Mouse (Mus musculus) kidney, adult 2 months (tissue): ENCODE data around the gene Panx3. TPM values are rescaled to one million over a fixed set of nuclear protein-coding genes. Genes with fewer than 3 reads are reported as not detected.

Source experiments
- DNase-seq: peaks from one replicate; pipeline ENCODE4 v3.0.0; 2021
- H3K27ac ChIP-seq: fragments of 200-500 bp; 2 replicates; pipeline ENCODE4 v1.5.1; 2012; ENCODE audit warnings: low read depth, low read length, control low read depth, inconsistent platforms; ENCODE audit not compliant: insufficient read depth
- H3K27me3 ChIP-seq: fragments of 200-500 bp; replicated peaks from 2 replicates; pipeline ENCODE4 v1.6.1; 2012; ENCODE audit warnings: mild to moderate bottlenecking, moderate library complexity, low read length, inconsistent platforms; ENCODE audit not compliant: control insufficient read depth, insufficient read depth
- H3K36me3 ChIP-seq: fragments of 200-500 bp; 2 replicates; pipeline ENCODE4 v1.6.1; 2012; ENCODE audit warnings: mild to moderate bottlenecking, moderate library complexity, low read length, inconsistent platforms; ENCODE audit not compliant: control insufficient read depth, insufficient read depth
- H3K4me1 ChIP-seq: fragments of 200-500 bp; 2 replicates; pipeline ENCODE4 v1.6.1; 2011; ENCODE audit warnings: low read length; ENCODE audit not compliant: control insufficient read depth, insufficient read depth
- H3K4me3 ChIP-seq: fragments of 200-500 bp; 2 replicates; pipeline ENCODE4 v1.5.1; 2011; ENCODE audit warnings: mild to moderate bottlenecking, low read depth, low read length, control low read depth; ENCODE audit not compliant: insufficient read depth
- CTCF ChIP-seq: fragments of 200-500 bp; conservative IDR thresholded peaks from 2 replicates; pipeline ENCODE4 v1.5.1; 2011; ENCODE audit warnings: low read depth, mild to moderate bottlenecking, control low read depth, low read length, moderate library complexity, mixed read lengths; ENCODE audit not compliant: insufficient read depth, insufficient read length
- POLR2A ChIP-seq: fragments of 200-500 bp; IDR thresholded peaks from one replicate; pipeline ENCODE4 v1.6.1; 2011; ENCODE audit warnings: low read depth, low read length, control low read depth
- WGBS: fragments of 180-500 bp; shearing (Covaris S2); methylation state at CpG from one replicate; pipeline ENCODE4 v1.1.7; 2018; 5-methylcytosine and 5-hydroxymethylcytosine counted together
- polyA plus RNA-seq: library from polyadenylated mRNA; depleted of rRNA; stranded (reverse); fragments of >200 nt; gene quantifications from 2 replicates; pipeline ENCODE4 v1.2.3, GENCODE M21; 2012; rRNA removed

Panx3 gene
- not detected in 2 replicates for polyA plus RNA-seq

DNA sequence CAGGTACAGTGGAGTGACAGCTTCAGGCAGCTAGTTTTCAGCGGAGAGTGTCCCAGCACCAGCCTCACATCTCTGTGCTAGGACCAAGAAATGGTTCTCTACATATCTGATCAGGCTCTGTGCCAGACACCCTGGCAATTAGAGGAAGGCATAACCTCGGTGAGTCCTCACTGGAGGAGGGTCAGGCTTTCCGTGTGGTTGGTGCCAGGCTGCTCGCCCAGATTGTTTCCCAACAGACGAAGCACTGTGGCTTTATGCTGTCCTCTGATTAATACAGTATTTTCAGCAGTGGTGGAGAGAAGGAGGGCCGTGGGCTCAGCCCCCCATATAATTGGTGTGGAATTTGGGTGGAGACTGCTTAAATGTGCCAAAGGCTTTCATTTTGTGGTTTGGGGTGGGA lies at the start of gene Panx3:
Gene Panx3 (minus strand): TSS at position 121 of the 400 bp plus-strand sequence.
- no peak for DNase-seq
- 56% methylated on average over 6 of the region's 6 CpGs for WGBS
- Histone ChIP-seq H3K36me3 (no peaks in the 10 kb centered on the region), H3K27me3 (no peaks in the 10 kb centered on the region), H3K27ac (no peak within 1 kb of the TSS), H3K4me1 (no peaks in the 10 kb centered on the region), H3K4me3 (no peak within 1 kb of the TSS)
- TF ChIP-seq POLR2A = no peak

DNA sequence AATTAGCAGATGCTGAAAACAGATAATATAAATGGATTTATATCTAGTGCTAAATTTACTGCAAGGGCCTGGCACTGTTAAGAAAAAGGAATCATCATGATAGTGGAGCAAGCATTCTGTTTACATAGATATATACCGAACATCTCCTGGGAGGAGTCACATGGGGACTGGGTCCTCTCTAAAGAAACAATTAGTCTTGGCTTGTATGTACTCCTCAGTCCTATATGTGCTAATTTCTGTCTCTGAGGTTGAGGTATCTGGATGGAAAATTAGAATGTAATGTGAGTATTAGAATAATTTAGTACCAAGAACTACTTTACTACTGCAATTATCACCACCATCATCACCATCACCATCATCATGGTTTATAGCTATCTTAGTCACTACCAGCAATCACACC lies 47.1 kb upstream of the Panx3 start, which contains the start of gene Olfr160:
Gene Olfr160 (minus strand): TSS at position 101 of the 400 bp plus-strand sequence.
- Histone ChIP-seq H3K4me3 (no peak within 1 kb of the TSS), H3K36me3 (no peaks in the 10 kb centered on the region), H3K27me3 (no peaks in the 10 kb centered on the region), H3K27ac (no peak within 1 kb of the TSS), H3K4me1 (no peaks in the 10 kb centered on the region)
- 86% methylated on average over 1 of the region's 1 CpGs for WGBS
- no peak for DNase-seq
- TF ChIP-seq POLR2A (no peak), CTCF (no peak)

DNA sequence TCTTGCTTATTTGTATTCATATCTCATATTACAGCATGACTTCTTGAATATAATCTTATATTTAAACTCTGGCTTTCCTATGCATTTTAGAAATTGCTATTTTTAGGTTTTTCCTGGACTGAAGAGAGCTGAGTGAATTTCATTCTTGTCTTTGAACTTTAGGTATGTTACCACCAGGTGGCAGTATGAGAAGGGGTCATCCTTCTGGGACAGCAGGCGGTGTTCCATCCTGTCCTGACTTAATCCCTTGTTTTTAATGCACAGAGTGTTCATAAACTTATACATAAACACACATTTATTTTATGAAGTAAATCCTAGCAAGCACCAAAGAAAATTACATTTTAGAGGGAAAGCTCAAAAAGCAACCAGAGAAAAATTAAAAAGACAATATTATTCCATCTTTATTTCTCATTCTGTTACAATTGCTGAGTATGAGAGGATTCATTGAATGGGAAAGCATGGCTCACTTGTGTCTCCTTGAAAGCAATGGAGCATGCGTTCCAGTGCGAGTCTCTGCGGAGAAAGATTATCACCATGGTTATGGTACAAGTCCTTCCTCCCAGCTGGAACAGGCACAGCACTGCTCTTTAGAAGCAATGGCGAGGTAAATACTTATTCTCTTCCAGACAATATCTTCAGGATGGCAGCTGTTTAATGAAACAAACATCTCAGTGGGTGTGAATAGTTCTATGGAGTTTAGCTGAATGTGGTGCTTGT lies 21.1 kb upstream of the Panx3 start:
- no peak overlapping the region for H3K27ac ChIP-seq
- no peaks in the 10 kb centered on the region for H3K27me3 ChIP-seq
- WGBS = 57% methylated on average over 5 of the region's 5 CpGs
- H3K4me1 ChIP-seq = no peaks in the 10 kb centered on the region
- TF ChIP-seq CTCF (peak; percentile 67), POLR2A (no peak)
- no peaks in the 10 kb centered on the region for H3K36me3 ChIP-seq
- no peak overlapping the region for H3K4me3 ChIP-seq
- DNase-seq = peak; percentile 12

DNA sequence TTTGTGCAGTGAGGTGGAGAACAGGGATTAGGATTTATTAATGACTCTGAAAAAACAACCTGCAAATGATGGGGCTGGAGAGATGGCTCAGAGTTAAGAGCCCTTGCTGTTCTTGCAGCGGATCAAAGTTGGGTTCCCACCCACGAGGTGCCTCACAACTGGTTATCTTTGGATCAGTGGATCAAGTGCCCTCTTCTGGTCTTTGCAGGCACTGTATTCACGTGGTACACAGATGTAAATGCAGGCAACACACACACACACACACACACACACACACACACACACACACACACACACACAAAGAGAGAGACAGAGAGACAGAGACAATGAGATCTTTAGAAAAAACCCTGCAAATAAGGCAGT lies 18.9 kb upstream of the Panx3 start:
- no peak for DNase-seq
- no peak for TF ChIP-seq POLR2A
- no peak for TF ChIP-seq CTCF
- Histone ChIP-seq H3K4me3 (no peak overlapping the region), H3K4me1 (no peaks in the 10 kb centered on the region), H3K27me3 (no peaks in the 10 kb centered on the region), H3K27ac (no peak overlapping the region), H3K36me3 (no peaks in the 10 kb centered on the region)
- 42% methylated on average over 3 of the region's 3 CpGs for WGBS

DNA sequence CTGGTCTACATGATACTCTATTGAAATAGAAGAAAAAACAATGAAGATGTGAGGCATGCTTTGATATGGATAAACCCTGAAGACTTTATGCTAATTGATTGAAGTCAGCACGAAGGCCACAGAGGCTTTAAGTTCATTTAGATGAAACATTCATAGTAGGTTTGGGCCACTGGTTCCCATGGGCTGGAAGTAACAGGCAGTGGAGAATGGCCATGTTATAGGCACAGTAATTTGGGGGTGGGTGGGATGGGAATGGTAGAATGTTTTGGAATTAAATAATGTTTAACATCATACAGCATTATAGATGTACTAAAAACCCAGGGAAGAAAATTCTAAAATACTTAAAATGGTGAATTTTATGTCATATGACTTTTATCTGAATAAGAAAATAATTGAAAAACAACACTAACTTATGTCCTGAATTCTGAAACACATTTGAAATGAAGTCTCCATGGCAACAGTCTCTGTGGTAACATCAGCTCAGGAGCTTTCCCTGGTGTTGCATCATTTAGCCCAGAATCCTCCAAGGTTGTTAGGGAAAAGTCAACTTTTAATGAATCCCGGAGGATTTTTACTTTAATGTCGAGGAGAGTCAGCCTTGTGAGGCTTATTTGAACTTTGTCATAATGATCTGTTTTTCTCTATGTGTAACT lies 18.4 kb upstream of the Panx3 start:
- 78% methylated on average over 3 of the region's 3 CpGs for WGBS
- no peak for TF ChIP-seq POLR2A
- no peak for TF ChIP-seq CTCF
- no peak for DNase-seq
- Histone ChIP-seq H3K4me1 (no peaks in the 10 kb centered on the region), H3K27me3 (no peaks in the 10 kb centered on the region), H3K27ac (no peak overlapping the region), H3K36me3 (no peaks in the 10 kb centered on the region), H3K4me3 (no peak overlapping the region)

DNA sequence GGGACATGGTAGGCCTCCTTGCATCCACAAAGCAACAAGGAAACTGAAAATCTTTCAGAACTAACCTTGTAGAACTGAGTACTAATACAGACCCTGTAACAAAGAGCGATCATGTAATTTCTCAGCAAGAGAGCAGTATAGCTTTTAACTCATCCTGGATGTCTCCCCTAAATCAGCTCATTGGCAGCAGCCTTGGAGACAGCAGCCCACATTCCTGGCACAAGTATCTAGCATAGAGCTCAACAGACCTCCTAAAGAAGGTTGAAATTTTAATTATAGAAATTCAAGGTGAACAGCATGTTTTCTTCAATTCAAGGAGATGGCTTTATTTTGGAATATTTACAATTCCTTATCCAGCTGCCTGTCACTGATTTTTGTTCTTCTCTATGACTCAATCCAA lies 12.1 kb upstream of the Panx3 start:
- no peaks in the 10 kb centered on the region for H3K27me3 ChIP-seq
- 89% methylated on average over 1 of the region's 1 CpGs for WGBS
- TF ChIP-seq CTCF = no peak
- no peak for TF ChIP-seq POLR2A
- no peaks in the 10 kb centered on the region for H3K4me1 ChIP-seq
- H3K27ac ChIP-seq = no peak overlapping the region
- H3K4me3 ChIP-seq = no peak overlapping the region
- no peak for DNase-seq
- H3K36me3 ChIP-seq = no peaks in the 10 kb centered on the region

DNA sequence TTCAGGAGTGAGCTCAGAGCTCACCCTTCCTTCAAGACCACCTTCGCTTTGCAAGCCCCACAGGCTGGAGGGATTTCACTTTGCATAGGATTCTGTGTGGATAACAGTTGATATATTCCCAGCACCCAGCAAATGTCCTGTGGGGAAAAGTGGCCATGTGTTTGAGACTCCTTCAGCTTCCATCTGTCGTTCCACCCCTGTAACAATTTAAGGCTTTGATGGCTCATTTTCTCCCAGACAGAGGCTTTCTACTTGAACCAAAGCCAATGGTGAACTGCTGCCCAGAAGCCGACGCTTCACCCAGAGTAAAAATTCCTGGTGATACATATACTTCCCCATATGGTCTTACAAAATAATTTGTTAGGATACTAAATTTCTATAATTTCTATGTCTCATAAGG lies 6.3 kb upstream of the Panx3 start:
- no peak overlapping the region for H3K4me3 ChIP-seq
- 73% methylated on average over 4 of the region's 4 CpGs for WGBS
- H3K4me1 ChIP-seq = no peaks in the 10 kb centered on the region
- H3K36me3 ChIP-seq = no peaks in the 10 kb centered on the region
- DNase-seq = no peak
- no peak overlapping the region for H3K27ac ChIP-seq
- no peak for TF ChIP-seq CTCF
- no peak for TF ChIP-seq POLR2A
- H3K27me3 ChIP-seq = no peaks in the 10 kb centered on the region
